Mouse (Mus musculus): Measurements from ENCODE around the gene Cd151.

- TF ChIP-seq POLR2A (IDR thresholded peaks at IDR 0.05; ENCODE audit: borderline replicate concordance, low read depth, low read length) = no peak
- no peak for TF ChIP-seq CTCF (IDR thresholded peaks at IDR 0.05; ENCODE audit: low read depth, low read length)
Measured at GRCm38 (mm10) chr7:141432741-141433516, 34.3 kb upstream of the Cd151 start.

All from bone marrow macrophage, adult 2 months (primary cell).